Mouse (Mus musculus) midbrain, postnatal 0 days (tissue): Measurements from ENCODE around the gene Fndc4. TPM values are rescaled to one million over a fixed set of nuclear protein-coding genes. Genes with fewer than 3 reads are reported as not detected.

ENCODE experiments used
- ATAC-seq: fragments of 200-750 bp; cut with Nextera tagmentation; 2 replicates; pipeline ENCODE4 v1.8.0; 2017; ENCODE audit warnings: moderate number of reproducible peaks, mild to moderate bottlenecking, moderate TSS enrichment, moderate library complexity; ENCODE audit not compliant: low FRiP score
- DNase-seq: peaks from one replicate; pipeline ENCODE4 v3.0.0-alpha.2; 2015; ENCODE audit warnings: low spot score
- H3K27ac ChIP-seq: fragments of 300-500 bp; sonication (generic); 2 replicates; pipeline ENCODE4 v1.5.1; 2014; ENCODE audit warnings: low read depth, mild to moderate bottlenecking, low read length, mixed read lengths
- H3K27me3 ChIP-seq: fragments of 300-500 bp; sonication (generic); 2 replicates; pipeline ENCODE4 v1.6.1; 2014; ENCODE audit warnings: low read length, control low read depth, mixed read lengths; ENCODE audit not compliant: insufficient read depth
- H3K36me3 ChIP-seq: fragments of 300-500 bp; sonication (generic); 2 replicates; pipeline ENCODE4 v1.6.1; 2014; ENCODE audit warnings: low read length, control low read depth, mixed read lengths; ENCODE audit not compliant: insufficient read depth
- H3K4me1 ChIP-seq: fragments of 300-500 bp; sonication (generic); 2 replicates; pipeline ENCODE4 v1.6.1; 2014; ENCODE audit warnings: mild to moderate bottlenecking, control low read depth, antibody characterized with exemption, low read length, mixed read lengths; ENCODE audit not compliant: insufficient read depth
- H3K4me2 ChIP-seq: fragments of 300-500 bp; sonication (generic); 2 replicates; pipeline ENCODE4 v1.6.1; 2014; ENCODE audit warnings: low read depth, mild to moderate bottlenecking, low read length, mixed read lengths; ENCODE audit not compliant: poor library complexity, severe bottlenecking
- H3K4me3 ChIP-seq: fragments of 300-500 bp; sonication (generic); 2 replicates; pipeline ENCODE4 v1.5.1; 2014; ENCODE audit warnings: low read depth, mild to moderate bottlenecking, low read length, moderate library complexity
- H3K9ac ChIP-seq: fragments of 300-500 bp; sonication (generic); replicated peaks from 2 replicates; pipeline ENCODE4 v1.6.1; 2014; ENCODE audit warnings: mild to moderate bottlenecking, low read length, moderate library complexity, mixed read lengths; ENCODE audit not compliant: poor library complexity, severe bottlenecking
- H3K9me3 ChIP-seq: fragments of 300-500 bp; sonication (generic); 2 replicates; pipeline ENCODE4 v1.6.1; 2016; ENCODE audit warnings: low read length, control low read depth
- CTCF ChIP-seq: IDR thresholded peaks from 2 replicates; pipeline ENCODE4 v1.5.1; 2016; ENCODE audit warnings: antibody characterized with exemption, mild to moderate bottlenecking
- WGBS: fragments of 180-500 bp; shearing (Covaris S2); extraction: QIAGEN DNeasy Blood & Tissue Kit; methylation state at CpG from one replicate; pipeline ENCODE4 v1.1.7; 2014; 5-methylcytosine and 5-hydroxymethylcytosine counted together
- polyA plus RNA-seq: library from polyadenylated mRNA; unstranded; fragments of >200 nt; fragmentation: Nextera tagmentation; extraction: Ambion mirVana; gene quantifications from 2 replicates; pipeline ENCODE4 v1.2.1, GENCODE M21; 2015
- total RNA-seq: library from RNA; depleted of rRNA; stranded (reverse); fragments of >200 nt; gene quantifications from 2 replicates; pipeline ENCODE4 v1.2.3, GENCODE M21; 2014

Fndc4 gene
- total and polyA plus RNA-seq, 2 experiments from 2014 or later: 103 to 188 TPM

DNA sequence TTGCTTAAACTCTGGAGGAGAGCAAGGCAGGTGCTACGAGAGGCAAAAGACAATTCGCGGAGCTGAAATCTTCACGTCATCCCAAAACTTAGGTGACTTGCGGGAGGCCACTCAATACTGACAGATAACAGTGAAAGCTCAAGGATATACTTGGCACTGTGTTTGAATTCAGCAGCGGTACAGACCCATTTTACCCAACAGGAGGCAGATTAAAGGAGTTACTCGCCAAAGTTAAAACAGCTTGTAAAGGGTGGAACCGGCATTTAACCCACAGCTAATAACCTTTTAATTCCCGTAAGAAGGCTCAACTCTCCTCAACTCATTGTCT, 4.6 kb downstream of the Fndc4 start:
- Histone ChIP-seq H3K9ac (no peak overlapping the region), H3K27ac (peak overlapping the region; percentile 55; the same call in 1 of the 2 replicates), H3K4me3 (peak overlapping the region; percentile 39), H3K4me2 (peak overlapping the region; percentile 81), H3K27me3 (no peaks in the 10 kb centered on the region), H3K4me1 (peaks cover 15% of the 10 kb centered on the region; the same call in 1 of the 2 replicates), H3K36me3 (peaks cover 9% of the 10 kb centered on the region), H3K9me3 (no peaks in the 10 kb centered on the region)
- ATAC-seq (no peak), DNase-seq (no peak)
- no peak for TF ChIP-seq CTCF
- WGBS: 3% methylated on average over 9 of the region's 9 CpGs

DNA sequence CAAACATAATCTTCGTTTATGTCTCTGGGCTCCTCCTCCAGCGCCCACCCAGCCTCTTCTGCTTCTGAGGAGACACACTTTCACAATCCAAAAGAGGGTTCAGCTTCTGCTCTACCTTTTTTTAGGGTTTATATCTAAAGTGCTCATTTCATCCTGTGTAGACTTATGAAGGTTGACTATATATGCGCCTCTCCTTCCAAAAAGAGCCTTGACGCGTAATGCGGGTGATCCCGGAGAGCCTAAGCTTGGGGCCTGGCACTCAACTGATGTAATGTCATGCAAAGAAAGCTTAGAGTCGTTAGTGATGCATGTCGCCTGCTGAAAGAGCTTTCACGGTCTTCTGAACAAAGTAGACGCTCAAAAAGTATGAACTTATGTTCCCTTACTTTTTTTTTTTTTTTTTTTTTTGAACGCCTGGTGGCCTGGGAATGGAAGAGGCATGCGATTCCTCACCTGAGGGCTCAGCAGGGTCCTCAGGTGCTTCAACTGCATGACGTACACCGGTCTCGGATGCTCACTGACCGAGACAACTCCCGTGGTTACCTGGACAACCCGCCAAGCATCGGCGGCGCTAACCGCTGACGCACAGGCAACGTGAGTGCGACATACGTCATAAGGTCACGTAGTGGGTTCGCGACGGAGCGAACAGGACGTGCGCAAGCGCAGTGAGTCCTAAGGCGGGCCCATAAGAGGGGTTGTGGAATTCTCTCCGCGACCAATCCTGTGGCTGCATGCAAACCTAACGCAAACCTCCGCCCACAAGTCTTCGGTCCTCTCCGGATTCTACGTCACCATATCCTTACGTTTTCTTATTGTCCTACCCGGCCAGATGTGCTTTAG, 5.1 kb downstream of the Fndc4 start, which contains the start of gene Ift172:
TSS of gene Ift172 (minus strand) at position 596 of the 840 bp plus-strand sequence.
- WGBS: 2% methylated on average over 45 of the region's 45 CpGs
- H3K27ac ChIP-seq: peak within 1 kb of the TSS; percentile 55; the same call in 1 of the 2 replicates
- H3K4me1 ChIP-seq: peaks cover 15% of the 10 kb centered on the region; the same call in 1 of the 2 replicates
- peak within 1 kb of the TSS; percentile 39 for H3K4me3 ChIP-seq
- peak within 1 kb of the TSS; percentile 46; the same call in 1 of the 2 replicates for H3K9ac ChIP-seq
- DNase-seq (peak; percentile 99), ATAC-seq (peak; percentile 92)
- H3K9me3 ChIP-seq: no peaks in the 10 kb centered on the region
- 0 out of 2 replicates have a peak, but pooled peaks have one; percentile 5 for TF ChIP-seq CTCF
- peak within 1 kb of the TSS; percentile 81 for H3K4me2 ChIP-seq
- H3K27me3 ChIP-seq: no peaks in the 10 kb centered on the region
- H3K36me3 ChIP-seq: peaks cover 15% of the 10 kb centered on the region

GRCm38 (mm10) chr5:31289626-31290230, 6.2 kb downstream of the Fndc4 start:
- ATAC-seq (no peak), DNase-seq (no peak)
- WGBS: 81% methylated on average over 3 of the region's 3 CpGs
- H3K36me3 ChIP-seq: peaks cover 25% of the 10 kb centered on the region
- no peak overlapping the region for H3K4me3 ChIP-seq
- H3K9ac ChIP-seq: no peak overlapping the region
- TF ChIP-seq CTCF: no peak
- no peaks in the 10 kb centered on the region for H3K27me3 ChIP-seq
- peaks cover 15% of the 10 kb centered on the region; the same call in 1 of the 2 replicates for H3K4me1 ChIP-seq
- no peaks in the 10 kb centered on the region for H3K9me3 ChIP-seq
- H3K27ac ChIP-seq: no peak overlapping the region
- peak overlapping the region; percentile 81 for H3K4me2 ChIP-seq

GRCm38 (mm10) chr5:31288655-31289054, 7.2 kb downstream of the Fndc4 start:
- ATAC-seq: no peak
- Histone ChIP-seq H3K9me3 (no peaks in the 10 kb centered on the region), H3K4me2 (no peak overlapping the region), H3K36me3 (peaks cover 32% of the 10 kb centered on the region), H3K4me1 (peaks cover 7% of the 10 kb centered on the region; the same call in 1 of the 2 replicates), H3K27me3 (no peaks in the 10 kb centered on the region), H3K4me3 (no peak overlapping the region), H3K27ac (no peak overlapping the region), H3K9ac (no peak overlapping the region)
- DNase-seq: no peak
- peak; percentile 16; the same call in 1 of the 2 replicates for TF ChIP-seq CTCF
- WGBS: 85% methylated on average over 3 of the region's 3 CpGs

- 82% methylated on average over 4 of the region's 4 CpGs for WGBS
- H3K36me3 ChIP-seq: peaks cover 36% of the 10 kb centered on the region
These were observed 7.7 kb downstream of the Fndc4 start for GRCm38 (mm10) chr5:31288225-31288624.

More at GRCm38 (mm10) chr5:31288225-31288624, 7.7 kb downstream of the Fndc4 start:
- Histone ChIP-seq H3K27ac (no peak overlapping the region), H3K4me2 (no peak overlapping the region), H3K4me1 (peaks cover 7% of the 10 kb centered on the region; the same call in 1 of the 2 replicates), H3K27me3 (no peaks in the 10 kb centered on the region), H3K9me3 (no peaks in the 10 kb centered on the region), H3K9ac (no peak overlapping the region), H3K4me3 (no peak overlapping the region)
- DNase-seq (no peak), ATAC-seq (no peak)
- no peak for TF ChIP-seq CTCF
